Mouse (Mus musculus) liver, embryonic 13.5 days (tissue): ENCODE data around the gene Mboat1. TPM values are rescaled to one million over a fixed set of nuclear protein-coding genes. Genes with fewer than 3 reads are reported as not detected.
A peak's percentile ranks its signal among the peaks of the same experiment; 100 is the strongest.

Source experiments
- ATAC-seq: fragments of 200-750 bp; cut with Nextera tagmentation; 2 replicates; pipeline ENCODE4 v1.8.0; 2017; ENCODE audit warnings: low read depth, mild to moderate bottlenecking, moderate number of reproducible peaks, moderate library complexity
- DNase-seq: peaks from one replicate; pipeline ENCODE4 v3.0.0; 2022
- H3K27ac ChIP-seq: fragments of 300-500 bp; sonication (generic); 2 replicates; pipeline ENCODE4 v1.5.1; 2015; ENCODE audit warnings: moderate library complexity, mild to moderate bottlenecking, inconsistent platforms
- H3K27me3 ChIP-seq: fragments of 300-500 bp; sonication (generic); 2 replicates; pipeline ENCODE4 v1.6.1; 2015; ENCODE audit warnings: mild to moderate bottlenecking, inconsistent platforms
- H3K36me3 ChIP-seq: fragments of 300-500 bp; sonication (generic); 2 replicates; pipeline ENCODE4 v1.6.1; 2015; ENCODE audit warnings: mild to moderate bottlenecking, inconsistent platforms
- H3K4me1 ChIP-seq: fragments of 300-500 bp; sonication (generic); replicated peaks from 2 replicates; pipeline ENCODE4 v1.6.1; 2015; ENCODE audit warnings: inconsistent platforms
- H3K4me2 ChIP-seq: fragments of 300-500 bp; sonication (generic); 2 replicates; pipeline ENCODE4 v1.6.1; 2015; ENCODE audit warnings: inconsistent platforms, mild to moderate bottlenecking, moderate library complexity
- H3K4me3 ChIP-seq: fragments of 300-500 bp; sonication (generic); replicated peaks from 2 replicates; pipeline ENCODE4 v1.5.1; 2015; ENCODE audit warnings: mild to moderate bottlenecking, inconsistent platforms
- H3K9ac ChIP-seq: fragments of 300-500 bp; sonication (generic); 2 replicates; pipeline ENCODE4 v1.6.1; 2015; ENCODE audit warnings: mild to moderate bottlenecking, inconsistent platforms
- H3K9me3 ChIP-seq: fragments of 300-500 bp; sonication (generic); replicated peaks from 2 replicates; pipeline ENCODE4 v1.6.1; 2016; ENCODE audit warnings: inconsistent platforms
- WGBS: fragments of 180-500 bp; shearing (Covaris S2); methylation state at CpG from one replicate; pipeline ENCODE4 v1.1.7; 2015; ENCODE audit not compliant: insufficient replicate concordance; 5-methylcytosine and 5-hydroxymethylcytosine counted together
- polyA plus RNA-seq: library from polyadenylated mRNA; unstranded; fragments of >200 nt; fragmentation: Nextera tagmentation; extraction: Ambion mirVana; gene quantifications from 2 replicates; pipeline ENCODE4 v1.2.1, GENCODE M21; 2015

The Mboat1 gene
- polyA plus RNA-seq, 1 experiment from 2014 or later, result 1.7 TPM

GRCm38 (mm10) chr13:30253636-30254264 lies 117.5 kb downstream of the Mboat1 start:
- no peaks in the 10 kb centered on the region for H3K27me3 ChIP-seq
- H3K4me1 ChIP-seq, result no peaks in the 10 kb centered on the region
- no peak for ATAC-seq
- no peak for DNase-seq
- WGBS, result 36% methylated on average over 5 of the region's 5 CpGs
- no peak overlapping the region for H3K9ac ChIP-seq
- H3K36me3 ChIP-seq, result no peaks in the 10 kb centered on the region
- no peak overlapping the region for H3K4me3 ChIP-seq
- H3K27ac ChIP-seq, result no peak overlapping the region
- no peak overlapping the region for H3K4me2 ChIP-seq
- H3K9me3 ChIP-seq, result no peaks in the 10 kb centered on the region

- Histone ChIP-seq H3K9me3 (no peaks in the 10 kb centered on the region), H3K9ac (no peak overlapping the region), H3K4me1 (no peaks in the 10 kb centered on the region), H3K27me3 (no peaks in the 10 kb centered on the region), H3K27ac (no peak overlapping the region), H3K4me3 (no peak overlapping the region), H3K4me2 (no peak overlapping the region), H3K36me3 (no peaks in the 10 kb centered on the region)
- ATAC-seq (no peak), DNase-seq (no peak)
- 54% methylated on average over 6 of the region's 6 CpGs for WGBS
These were observed 118.1 kb downstream of the Mboat1 start for GRCm38 (mm10) chr13:30254421-30254820.

- Histone ChIP-seq H3K4me1 (0 out of 2 replicates have a peak, but pooled peaks cover 3% of the 10 kb centered on the region), H3K27ac (no peak overlapping the region), H3K4me3 (no peak overlapping the region), H3K9ac (no peak overlapping the region), H3K4me2 (no peak overlapping the region), H3K9me3 (no peaks in the 10 kb centered on the region), H3K27me3 (no peaks in the 10 kb centered on the region), H3K36me3 (no peaks in the 10 kb centered on the region)
- ATAC-seq (no peak), DNase-seq (no peak)
- 47% methylated on average over 10 of the region's 10 CpGs for WGBS
These were observed 122.5 kb downstream of the Mboat1 start for GRCm38 (mm10) chr13:30258802-30259201.

- no peak for DNase-seq
- H3K9ac ChIP-seq, result no peak overlapping the region
- no peak for ATAC-seq
- H3K4me2 ChIP-seq, result no peak overlapping the region
- no peaks in the 10 kb centered on the region for H3K36me3 ChIP-seq
- no peaks in the 10 kb centered on the region for H3K27me3 ChIP-seq
- H3K4me3 ChIP-seq, result no peak overlapping the region
- H3K27ac ChIP-seq, result no peak overlapping the region
- 0 out of 2 replicates have a peak, but pooled peaks cover 3% of the 10 kb centered on the region for H3K4me1 ChIP-seq
- H3K9me3 ChIP-seq, result no peaks in the 10 kb centered on the region
- WGBS, result 64% methylated on average over 9 of the region's 9 CpGs
These were observed 123.0 kb downstream of the Mboat1 start for GRCm38 (mm10) chr13:30259326-30259725.

DNA sequence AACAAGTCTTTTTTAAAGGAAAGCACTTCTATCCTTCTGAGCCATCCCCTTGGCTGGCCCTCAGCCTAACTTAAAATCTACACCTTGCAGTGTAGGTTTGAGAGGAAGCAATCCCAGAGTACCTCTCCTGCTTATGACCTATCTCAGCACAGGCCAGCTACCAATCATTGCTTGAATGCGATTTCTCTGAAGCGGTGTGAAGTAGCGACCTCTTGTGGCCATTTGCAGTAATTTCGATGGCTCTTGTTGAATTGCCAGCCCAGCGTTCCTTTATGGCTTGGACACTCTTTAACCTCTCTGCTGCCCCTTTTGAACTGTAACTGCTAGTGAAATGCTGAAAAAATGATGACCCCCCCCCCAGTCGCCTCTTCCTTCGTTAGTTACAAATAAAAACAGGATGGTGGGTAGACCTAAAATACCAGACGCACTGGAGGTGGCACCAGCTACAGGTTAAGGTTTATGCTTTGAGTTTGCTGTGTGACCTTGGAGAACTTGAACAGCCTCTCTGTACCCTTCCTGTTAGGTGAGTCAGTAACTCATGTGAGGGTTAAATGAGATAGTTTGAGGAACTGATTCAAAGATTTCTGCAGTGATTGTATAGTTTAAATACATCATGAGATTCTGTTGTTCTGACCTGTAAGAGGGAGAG lies 123.7 kb downstream of the Mboat1 start:
- DNase-seq (peak; percentile 17), ATAC-seq (no peak)
- Histone ChIP-seq H3K27me3 (no peaks in the 10 kb centered on the region), H3K4me1 (0 out of 2 replicates have a peak, but pooled peaks cover 3% of the 10 kb centered on the region), H3K4me3 (no peak overlapping the region), H3K9ac (no peak overlapping the region), H3K27ac (no peak overlapping the region), H3K4me2 (no peak overlapping the region), H3K36me3 (no peaks in the 10 kb centered on the region), H3K9me3 (no peaks in the 10 kb centered on the region)
- 12% methylated on average over 8 of the region's 8 CpGs for WGBS

DNA sequence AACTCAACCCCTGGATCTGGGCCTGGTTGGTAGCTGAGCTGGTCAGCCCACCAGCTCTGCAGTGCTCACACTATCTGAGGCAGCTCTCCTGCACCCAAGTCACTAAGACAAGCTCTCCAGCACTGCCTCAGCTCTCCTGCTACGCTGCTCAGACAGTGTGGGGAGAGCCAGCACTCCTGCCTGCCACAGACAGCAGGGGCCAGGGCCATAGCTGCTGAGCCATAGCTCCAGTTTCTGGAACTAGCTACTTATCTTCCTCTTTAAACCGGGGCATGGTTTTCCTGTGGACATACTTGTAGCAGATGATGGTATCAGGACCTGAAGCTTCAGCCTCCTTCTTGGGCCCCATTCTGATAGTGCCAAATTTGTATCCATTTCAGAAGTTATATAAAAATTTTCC lies 127.4 kb downstream of the Mboat1 start:
- Histone ChIP-seq H3K4me1 (0 out of 2 replicates have a peak, but pooled peaks cover 3% of the 10 kb centered on the region), H3K4me3 (no peak overlapping the region), H3K4me2 (no peak overlapping the region), H3K36me3 (no peaks in the 10 kb centered on the region), H3K9ac (no peak overlapping the region), H3K27ac (no peak overlapping the region), H3K27me3 (no peaks in the 10 kb centered on the region), H3K9me3 (no peaks in the 10 kb centered on the region)
- no peak for ATAC-seq
- no peak for DNase-seq
- WGBS, result 19% methylated on average over 2 of the region's 2 CpGs

DNA sequence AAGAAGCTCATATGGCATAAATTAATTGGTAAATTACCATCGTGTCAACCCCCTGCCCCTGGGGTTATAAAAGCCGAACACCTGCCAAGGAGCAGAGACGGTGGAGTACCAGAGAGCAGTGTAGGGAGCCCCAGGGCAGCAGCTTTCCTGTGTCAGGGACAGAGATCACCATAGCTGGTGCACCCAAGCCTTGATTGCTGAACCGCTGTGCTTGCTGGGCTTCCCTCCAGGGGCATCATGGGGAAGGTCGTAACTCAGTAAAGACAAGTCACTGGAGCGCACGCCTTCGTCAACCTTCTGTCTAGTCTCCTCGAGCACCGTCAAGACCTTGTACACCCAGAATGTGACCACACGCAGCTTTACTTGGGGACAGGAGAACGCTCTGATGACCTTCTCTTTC lies 128.0 kb downstream of the Mboat1 start:
- no peak overlapping the region for H3K4me2 ChIP-seq
- 0 out of 2 replicates have a peak, but pooled peaks cover 3% of the 10 kb centered on the region for H3K4me1 ChIP-seq
- no peak overlapping the region for H3K27ac ChIP-seq
- no peaks in the 10 kb centered on the region for H3K36me3 ChIP-seq
- no peak overlapping the region for H3K9ac ChIP-seq
- DNase-seq (no peak), ATAC-seq (no peak)
- no peaks in the 10 kb centered on the region for H3K27me3 ChIP-seq
- no peaks in the 10 kb centered on the region for H3K9me3 ChIP-seq
- WGBS, result 49% methylated on average over 12 of the region's 12 CpGs
- H3K4me3 ChIP-seq, result no peak overlapping the region

- ATAC-seq, result no peak
- Histone ChIP-seq H3K9me3 (no peaks in the 10 kb centered on the region), H3K4me3 (no peak overlapping the region), H3K27me3 (no peaks in the 10 kb centered on the region), H3K27ac (no peak overlapping the region), H3K36me3 (no peaks in the 10 kb centered on the region), H3K4me1 (0 out of 2 replicates have a peak, but pooled peaks cover under 1% of the 10 kb centered on the region), H3K4me2 (no peak overlapping the region), H3K9ac (no peak overlapping the region)
- no peak for DNase-seq
- 25% methylated on average over 5 of the region's 5 CpGs for WGBS
These were observed 128.5 kb downstream of the Mboat1 start for GRCm38 (mm10) chr13:30264765-30265164.

DNA sequence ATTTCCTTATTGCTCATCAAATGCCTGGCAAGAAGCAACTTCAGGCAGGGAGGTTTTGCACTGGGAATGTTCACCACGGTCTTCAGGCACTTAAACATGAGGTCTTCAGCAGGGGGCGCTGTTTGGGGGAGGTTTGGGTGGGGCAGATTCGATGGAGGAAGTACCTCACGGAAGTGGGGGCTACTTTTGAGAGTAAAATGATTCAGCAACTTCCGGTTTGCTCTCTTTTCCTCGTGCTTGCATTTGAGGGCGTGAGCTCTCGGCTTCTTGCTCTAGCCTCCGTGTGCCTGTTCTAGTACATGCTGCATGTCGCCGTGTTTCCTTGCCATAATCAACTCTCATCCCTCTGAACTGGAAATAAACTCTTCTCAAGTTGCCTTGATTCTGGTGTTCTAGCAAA lies 129.7 kb downstream of the Mboat1 start:
- no peak overlapping the region for H3K4me2 ChIP-seq
- 71% methylated on average over 11 of the region's 11 CpGs for WGBS

GRCm38 (mm10) chr13:30272040-30272686 lies 135.9 kb downstream of the Mboat1 start:
- H3K4me2 ChIP-seq, result no peak overlapping the region
- 13% methylated on average over 6 of the region's 6 CpGs for WGBS
- H3K27ac ChIP-seq, result no peak overlapping the region
- no peaks in the 10 kb centered on the region for H3K27me3 ChIP-seq
- H3K9ac ChIP-seq, result no peak overlapping the region
- DNase-seq, result no peak
- H3K9me3 ChIP-seq, result no peaks in the 10 kb centered on the region
- ATAC-seq, result no peak
- no peak overlapping the region for H3K4me3 ChIP-seq
- H3K36me3 ChIP-seq, result no peaks in the 10 kb centered on the region
- no peaks in the 10 kb centered on the region for H3K4me1 ChIP-seq

More for the DNA sequence above, 129.7 kb downstream of the Mboat1 start:
- H3K4me3 ChIP-seq, result no peak overlapping the region
- no peak overlapping the region for H3K27ac ChIP-seq
- DNase-seq (no peak), ATAC-seq (no peak)
- no peaks in the 10 kb centered on the region for H3K36me3 ChIP-seq
- H3K9me3 ChIP-seq, result no peaks in the 10 kb centered on the region
- no peak overlapping the region for H3K9ac ChIP-seq
- no peaks in the 10 kb centered on the region for H3K27me3 ChIP-seq
- H3K4me1 ChIP-seq, result no peaks in the 10 kb centered on the region
